Mouse (Mus musculus): ENCODE measurements around the gene Lcn4. TPM values are rescaled to one million over a fixed set of nuclear protein-coding genes. Genes with fewer than 3 reads are reported as not detected.
A peak's percentile ranks its signal among the peaks of the same experiment; 100 is the strongest.

Lcn4 gene
- total and polyA plus RNA-seq, 3 experiments, result not detected

DNA sequence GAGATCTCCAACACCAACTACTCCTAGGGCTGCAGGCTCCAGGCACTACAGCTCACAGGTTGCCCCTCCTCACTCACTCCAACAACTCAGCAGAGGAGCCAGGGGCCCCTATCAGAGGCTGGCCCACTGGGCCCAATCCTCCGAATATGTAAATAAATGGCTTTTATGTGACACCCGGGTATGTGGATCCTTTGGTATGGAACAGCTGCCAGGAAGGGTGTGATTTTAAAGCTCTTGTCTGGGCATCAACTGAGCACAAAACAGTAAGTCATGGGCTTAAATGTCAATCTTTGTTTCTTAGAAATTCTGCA lies 34.8 kb downstream of the Lcn4 start:
- ATAC-seq (ENCODE audit: extremely low read depth, insufficient number of reproducible peaks, low FRiP score, poor library complexity, severe bottlenecking) (no peak), DNase-seq (ENCODE audit: low spot score) (no peak)
- Histone ChIP-seq H3K36me3 (replicated peaks) (peaks cover 62% of the 10 kb centered on the region), H3K4me1 (ENCODE audit: insufficient read depth, low read depth, low read length) (peaks cover 53% of the 10 kb centered on the region), H3K27me3 (ENCODE audit: insufficient read depth, low read length) (peaks cover 12% of the 10 kb centered on the region), H3K4me3 (ENCODE audit: low read depth, low read length) (peak overlapping the region; percentile 1; the same call in 1 of the 2 replicates), H3K9me3 (replicated peaks) (no peaks in the 10 kb centered on the region)
- no peak for TF ChIP-seq CTCF (IDR thresholded peaks at IDR 0.05; ENCODE audit: low read depth, low read length)
- no peak for TF ChIP-seq GATA2 (IDR thresholded peaks at IDR 0.05; ENCODE audit: borderline replicate concordance, low read depth, low read length)
- TF ChIP-seq TAL1 (conservative IDR thresholded peaks at IDR 0.05; ENCODE audit: low read depth, low read length), result no peak
- TF ChIP-seq POLR2AphosphoS5 (IDR thresholded peaks at IDR 0.05; ENCODE audit: insufficient replicate concordance, low read depth, low read length), result no peak
- TF ChIP-seq GATA1 (IDR thresholded peaks at IDR 0.05; ENCODE audit: borderline replicate concordance, low read length), result no peak

DNA sequence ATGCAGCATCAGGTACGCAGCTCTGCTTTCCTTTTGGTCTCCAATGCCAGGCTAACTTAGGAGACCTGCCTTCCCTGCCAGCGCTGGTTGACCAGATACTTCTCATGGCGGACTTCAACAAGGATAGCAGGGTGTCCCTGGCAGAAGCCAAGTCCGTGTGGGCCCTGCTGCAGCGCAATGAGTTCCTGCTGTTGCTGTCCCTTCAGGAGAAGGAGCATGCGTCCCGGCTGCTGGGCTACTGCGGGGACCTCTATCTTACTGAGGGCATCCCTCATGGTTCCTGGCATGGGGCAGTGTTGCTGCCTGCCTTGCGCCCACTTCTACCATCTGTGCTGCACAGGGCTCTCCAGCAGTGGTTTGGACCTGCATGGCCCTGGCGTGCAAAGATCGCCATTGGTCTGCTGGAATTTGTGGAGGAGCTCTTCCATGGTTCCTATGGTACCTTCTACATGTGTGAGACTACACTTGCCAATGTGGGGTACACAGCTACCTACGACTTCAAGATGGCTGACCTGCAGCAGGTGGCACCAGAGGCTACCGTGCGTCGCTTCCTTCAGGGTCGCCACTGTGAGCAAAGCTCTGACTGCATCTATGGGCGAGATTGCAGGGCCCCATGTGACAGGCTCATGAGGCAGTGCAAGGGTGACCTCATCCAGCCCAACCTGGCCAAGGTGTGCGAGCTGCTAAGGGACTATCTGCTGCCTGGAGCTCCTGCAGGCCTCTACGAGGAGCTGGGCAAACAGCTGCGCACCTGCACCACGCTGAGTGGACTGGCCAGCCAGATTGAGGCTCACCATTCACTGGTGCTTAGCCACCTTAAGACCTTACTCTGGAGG lies 35.4 kb downstream of the Lcn4 start:
- TF ChIP-seq POLR2AphosphoS5 (IDR thresholded peaks at IDR 0.05; ENCODE audit: insufficient replicate concordance, low read depth, low read length), result no peak
- TF ChIP-seq GATA1 (IDR thresholded peaks at IDR 0.05; ENCODE audit: borderline replicate concordance, low read length), result no peak
- no peak for TF ChIP-seq CTCF (IDR thresholded peaks at IDR 0.05; ENCODE audit: low read depth, low read length)
- TF ChIP-seq TAL1 (conservative IDR thresholded peaks at IDR 0.05; ENCODE audit: low read depth, low read length), result no peak
- no peak for TF ChIP-seq GATA2 (IDR thresholded peaks at IDR 0.05; ENCODE audit: borderline replicate concordance, low read depth, low read length)
- DNase-seq (ENCODE audit: low spot score), result no peak
- peaks cover 62% of the 10 kb centered on the region for H3K36me3 ChIP-seq (replicated peaks)
- H3K27me3 ChIP-seq (ENCODE audit: insufficient read depth, low read length), result peaks cover 15% of the 10 kb centered on the region
- no peak for ATAC-seq (ENCODE audit: extremely low read depth, insufficient number of reproducible peaks, low FRiP score, poor library complexity, severe bottlenecking)
- peak overlapping the region; percentile 1; the same call in 1 of the 2 replicates for H3K4me3 ChIP-seq (ENCODE audit: low read depth, low read length)
- peaks cover 47% of the 10 kb centered on the region for H3K4me1 ChIP-seq (ENCODE audit: insufficient read depth, low read depth, low read length)
- no peaks in the 10 kb centered on the region for H3K9me3 ChIP-seq (replicated peaks)

- no peaks in the 10 kb centered on the region for H3K9me3 ChIP-seq (replicated peaks)
- no peak for TF ChIP-seq GATA1 (IDR thresholded peaks at IDR 0.05; ENCODE audit: borderline replicate concordance, low read length)
- no peak for TF ChIP-seq GATA2 (IDR thresholded peaks at IDR 0.05; ENCODE audit: borderline replicate concordance, low read depth, low read length)
- peak; percentile 27; the same call in 1 of the 2 replicates for TF ChIP-seq POLR2AphosphoS5 (IDR thresholded peaks at IDR 0.05; ENCODE audit: insufficient replicate concordance, low read depth, low read length)
- peaks cover 42% of the 10 kb centered on the region for H3K4me1 ChIP-seq (ENCODE audit: insufficient read depth, low read depth, low read length)
- peaks cover 62% of the 10 kb centered on the region for H3K36me3 ChIP-seq (replicated peaks)
- no peak overlapping the region for H3K4me3 ChIP-seq (ENCODE audit: low read depth, low read length)
- peaks cover 17% of the 10 kb centered on the region for H3K27me3 ChIP-seq (ENCODE audit: insufficient read depth, low read length)
- ATAC-seq (ENCODE audit: extremely low read depth, insufficient number of reproducible peaks, low FRiP score, poor library complexity, severe bottlenecking) (no peak), DNase-seq (ENCODE audit: low spot score) (no peak)
These were observed 36.2 kb downstream of the Lcn4 start for GRCm38 (mm10) chr2:26634629-26635488.

- ATAC-seq (ENCODE audit: extremely low read depth, insufficient number of reproducible peaks, low FRiP score, poor library complexity, severe bottlenecking), result no peak
These were observed 37.0 kb downstream of the Lcn4 start for GRCm38 (mm10) chr2:26633953-26634530.

DNA sequence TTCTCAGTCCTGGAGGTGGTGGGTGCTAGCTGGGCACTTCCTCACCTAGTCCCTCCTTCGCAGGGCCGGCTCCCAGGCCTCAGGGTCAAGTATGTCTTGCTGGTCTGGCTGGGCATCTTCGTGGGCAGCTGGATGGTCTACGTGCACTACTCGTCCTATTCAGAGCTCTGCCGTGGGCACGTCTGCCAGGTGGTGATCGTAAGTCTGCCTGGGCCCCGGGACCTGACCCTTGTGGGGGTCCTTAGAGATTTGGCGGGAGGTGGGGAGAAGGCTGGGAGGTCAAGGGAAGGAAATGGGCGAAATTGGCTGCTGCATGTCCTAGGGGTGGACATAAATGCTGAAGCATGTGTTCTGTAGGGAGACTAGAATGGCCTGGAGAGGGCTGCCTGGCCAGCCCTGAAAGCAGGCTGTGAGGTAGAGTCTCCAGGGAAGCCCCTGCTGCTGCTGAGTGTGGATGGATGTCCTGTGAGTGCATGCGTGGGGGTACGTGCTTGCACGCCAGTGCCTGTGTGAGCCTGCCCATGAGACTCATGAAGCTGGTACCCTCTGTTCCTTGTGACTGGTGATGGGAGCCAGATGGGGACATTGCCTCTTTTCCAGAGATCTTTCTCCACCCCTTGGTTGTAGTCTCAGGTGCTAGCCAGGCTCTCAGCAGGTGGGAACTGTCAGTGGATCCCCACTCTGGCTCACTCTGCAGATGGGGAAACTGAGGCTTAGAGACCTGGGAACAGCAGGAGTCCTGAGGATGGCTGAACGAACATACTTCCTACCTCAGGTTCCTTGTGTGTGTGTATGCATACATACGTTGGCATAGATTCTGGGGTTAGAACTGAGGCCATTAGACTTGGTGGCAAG lies 38.3 kb downstream of the Lcn4 start:
- H3K27me3 ChIP-seq (ENCODE audit: insufficient read depth, low read length), result peaks cover 35% of the 10 kb centered on the region
- no peak for DNase-seq (ENCODE audit: low spot score)
- no peak for ATAC-seq (ENCODE audit: extremely low read depth, insufficient number of reproducible peaks, low FRiP score, poor library complexity, severe bottlenecking)
- no peaks in the 10 kb centered on the region for H3K9me3 ChIP-seq (replicated peaks)
- H3K4me3 ChIP-seq (ENCODE audit: low read depth, low read length), result no peak overlapping the region
- peaks cover 34% of the 10 kb centered on the region for H3K4me1 ChIP-seq (ENCODE audit: insufficient read depth, low read depth, low read length)
- H3K36me3 ChIP-seq (replicated peaks), result peaks cover 47% of the 10 kb centered on the region
- TF ChIP-seq GATA2 (IDR thresholded peaks at IDR 0.05; ENCODE audit: borderline replicate concordance, low read depth, low read length) (no peak), POLR2AphosphoS5 (IDR thresholded peaks at IDR 0.05; ENCODE audit: insufficient replicate concordance, low read depth, low read length) (peak; percentile 91; the same call in 1 of the 2 replicates)

More at GRCm38 (mm10) chr2:26633953-26634530, 37.0 kb downstream of the Lcn4 start:
- no peak for DNase-seq (ENCODE audit: low spot score)
- peaks cover 60% of the 10 kb centered on the region for H3K36me3 ChIP-seq (replicated peaks)
- no peaks in the 10 kb centered on the region for H3K9me3 ChIP-seq (replicated peaks)
- H3K4me1 ChIP-seq (ENCODE audit: insufficient read depth, low read depth, low read length), result peaks cover 42% of the 10 kb centered on the region
- H3K27me3 ChIP-seq (ENCODE audit: insufficient read depth, low read length), result peaks cover 24% of the 10 kb centered on the region
- no peak overlapping the region for H3K4me3 ChIP-seq (ENCODE audit: low read depth, low read length)
- no peak for TF ChIP-seq GATA1 (IDR thresholded peaks at IDR 0.05; ENCODE audit: borderline replicate concordance, low read length)
- no peak for TF ChIP-seq CTCF (IDR thresholded peaks at IDR 0.05; ENCODE audit: low read depth, low read length)
- TF ChIP-seq POLR2AphosphoS5 (IDR thresholded peaks at IDR 0.05; ENCODE audit: insufficient replicate concordance, low read depth, low read length), result peak; percentile 18; the same call in 1 of the 2 replicates
- TF ChIP-seq TAL1 (conservative IDR thresholded peaks at IDR 0.05; ENCODE audit: low read depth, low read length), result no peak
- TF ChIP-seq GATA2 (IDR thresholded peaks at IDR 0.05; ENCODE audit: borderline replicate concordance, low read depth, low read length), result no peak

Data from G1E (cell line).